Mouse (Mus musculus): ENCODE measurements around the gene Sgcg.

Gene Sgcg

GRCm38 (mm10) chr14:61258352-61258751 lies at the start of gene Sgcg:
Sgcg (minus strand) TSS chr14:61258490.
- in situ Hi-C loops (cut with MboI, MseI) = no loop called here

- in situ Hi-C loops (cut with MboI, MseI) = no loop called here
Measured at GRCm38 (mm10) chr14:61303969-61304609, 45.8 kb upstream of the Sgcg start.

GRCm38 (mm10) chr14:61302428-61302827 lies 44.1 kb upstream of the Sgcg start:
- in situ Hi-C loops (cut with MboI, MseI) = no loop called here

- in situ Hi-C loops (cut with MboI, MseI) = no loop called here
Measured at GRCm38 (mm10) chr14:61301323-61301722, 43.0 kb upstream of the Sgcg start.

- in situ Hi-C loops (cut with MboI, MseI) = loop anchor here in 1 of 2 experiments (5.0 kb wide), 1 partner anchor 503 kb away; no protein-coding TSS in a partner anchor
Measured at GRCm38 (mm10) chr14:61299810-61300209, 41.5 kb upstream of the Sgcg start.

- in situ Hi-C loops (cut with MboI, MseI) = loop anchor here in 1 of 2 experiments (5.0 kb wide), 2 partner anchors 62 to 497 kb away; no protein-coding TSS in a partner anchor
Measured at GRCm38 (mm10) chr14:61294738-61295079, 36.4 kb upstream of the Sgcg start.

- in situ Hi-C loops (cut with MboI, MseI) = loop anchor here in 1 of 2 experiments (5.0 kb wide), 1 partner anchor 62 kb away; no protein-coding TSS in a partner anchor
Measured at GRCm38 (mm10) chr14:61293884-61294737, 35.8 kb upstream of the Sgcg start.

GRCm38 (mm10) chr14:61290664-61291063 lies 32.4 kb upstream of the Sgcg start:
- in situ Hi-C loops (cut with MboI, MseI) = loop anchor here in 1 of 2 experiments (5.0 kb wide), 1 partner anchor 58 kb away; no protein-coding TSS in a partner anchor

- in situ Hi-C loops (cut with MboI, MseI) = loop anchor here in 1 of 2 experiments (5.0 kb wide), 1 partner anchor 481 kb away; no protein-coding TSS in a partner anchor
Measured at GRCm38 (mm10) chr14:61288606-61289286, 30.5 kb upstream of the Sgcg start.

GRCm38 (mm10) chr14:61278676-61279300 lies 20.5 kb upstream of the Sgcg start:
- in situ Hi-C loops (cut with MboI, MseI) = no loop called here

GRCm38 (mm10) chr14:61277285-61277684 lies 19.0 kb upstream of the Sgcg start:
- in situ Hi-C loops (cut with MboI, MseI) = no loop called here

- in situ Hi-C loops (cut with MboI, MseI) = no loop called here
Measured at GRCm38 (mm10) chr14:61274414-61275198, 16.3 kb upstream of the Sgcg start.

GRCm38 (mm10) chr14:61267908-61268475 lies 9.7 kb upstream of the Sgcg start:
- in situ Hi-C loops (cut with MboI, MseI) = no loop called here

GRCm38 (mm10) chr14:61259084-61259483 lies 794 bp upstream of the Sgcg start:
- in situ Hi-C loops (cut with MboI, MseI) = no loop called here

- in situ Hi-C loops (cut with MboI, MseI) = no loop called here
Measured at GRCm38 (mm10) chr14:61252596-61253388, 5.5 kb downstream of the Sgcg start.

- in situ Hi-C loops (cut with MboI, MseI) = no loop called here
Measured at GRCm38 (mm10) chr14:61246444-61246843, 11.8 kb downstream of the Sgcg start.

- in situ Hi-C loops (cut with MboI, MseI) = no loop called here
Measured at GRCm38 (mm10) chr14:61242611-61243010, 15.7 kb downstream of the Sgcg start.

GRCm38 (mm10) chr14:61238751-61239150 lies 19.5 kb downstream of the Sgcg start:
- in situ Hi-C loops (cut with MboI, MseI) = no loop called here

GRCm38 (mm10) chr14:61237101-61237654 lies 21.1 kb downstream of the Sgcg start:
- in situ Hi-C loops (cut with MboI, MseI) = no loop called here
